Mouse (Mus musculus): ENCODE measurements around the gene Olfr141.

The Olfr141 gene

DNA sequence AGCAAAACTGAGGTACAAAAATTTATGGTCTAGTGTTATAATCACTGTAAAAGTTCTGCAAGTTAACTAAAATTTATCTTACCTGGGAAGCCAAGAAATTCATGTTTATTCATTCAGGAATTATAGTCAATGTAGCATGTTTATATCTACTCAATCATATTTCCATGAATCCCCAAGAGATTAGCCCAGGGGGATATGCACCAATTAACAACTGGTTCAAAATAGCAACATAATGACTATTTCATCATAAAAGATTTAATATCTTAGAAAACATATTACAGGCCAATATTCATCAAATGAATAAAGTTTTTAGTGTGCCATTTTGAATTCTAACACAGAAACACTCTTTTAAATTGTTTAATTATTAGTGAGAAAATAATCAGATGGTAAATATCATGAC is at the start of gene Olfr141:
Olfr141 (minus strand) TSS at position 101 of the 400 bp plus-strand sequence.
- in situ Hi-C loops (cut with MboI; ENCODE audit: low pct_unique_long_range_greater_than_20kb in 1 of 2, low sequenced_read_pairs in 2 of 2, unreplicated experiment in 1 of 2): no loop called here

DNA sequence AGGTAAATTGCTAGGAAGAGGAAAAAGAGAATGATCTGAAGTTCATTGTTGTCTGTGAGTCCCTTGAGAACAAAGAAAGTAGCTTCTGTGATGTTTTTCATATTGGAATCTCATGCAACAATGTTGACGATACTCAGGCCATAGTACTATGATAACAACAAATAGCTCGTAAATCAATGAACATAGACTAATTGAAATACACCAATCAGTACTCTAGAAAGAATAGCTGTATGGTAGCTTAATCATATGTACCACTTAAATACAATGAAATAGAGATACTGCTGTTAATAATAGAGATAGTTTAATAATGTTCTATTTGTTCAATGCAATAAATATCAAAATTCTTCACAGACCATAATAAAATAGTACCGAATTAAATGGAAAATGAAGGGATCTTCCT is 41.8 kb upstream of the Olfr141 start, which contains the start of gene Olfr1095:
Olfr1095 (minus strand) TSS at position 101 of the 400 bp plus-strand sequence.
- in situ Hi-C loops (cut with MboI; ENCODE audit: low pct_unique_long_range_greater_than_20kb in 1 of 2, low sequenced_read_pairs in 2 of 2, unreplicated experiment in 1 of 2): no loop called here

DNA sequence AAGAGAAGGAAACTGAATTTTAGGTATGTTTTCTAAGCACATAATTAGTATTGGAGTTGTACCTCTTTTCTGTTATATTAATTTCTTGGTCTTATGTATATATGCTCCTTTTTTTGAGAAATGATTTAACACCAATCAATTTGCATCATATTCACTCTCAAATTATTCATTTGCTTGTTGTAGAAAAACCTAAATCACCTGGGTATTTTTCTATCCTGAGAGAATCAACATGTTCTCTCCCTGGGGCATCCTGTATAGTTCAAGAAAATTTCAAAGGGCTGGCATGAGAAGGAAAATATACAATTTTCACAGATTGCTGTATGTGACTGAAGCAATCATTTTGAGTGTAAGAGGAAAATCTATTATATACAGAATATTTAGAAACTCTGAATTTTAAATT is 14.5 kb upstream of the Olfr141 start, which contains the start of gene Olfr1094:
Olfr1094 (plus strand) TSS at position 301 of the 400 bp plus-strand sequence.
- in situ Hi-C loops (cut with MboI; ENCODE audit: low pct_unique_long_range_greater_than_20kb in 1 of 2, low sequenced_read_pairs in 2 of 2, unreplicated experiment in 1 of 2): no loop called here

DNA sequence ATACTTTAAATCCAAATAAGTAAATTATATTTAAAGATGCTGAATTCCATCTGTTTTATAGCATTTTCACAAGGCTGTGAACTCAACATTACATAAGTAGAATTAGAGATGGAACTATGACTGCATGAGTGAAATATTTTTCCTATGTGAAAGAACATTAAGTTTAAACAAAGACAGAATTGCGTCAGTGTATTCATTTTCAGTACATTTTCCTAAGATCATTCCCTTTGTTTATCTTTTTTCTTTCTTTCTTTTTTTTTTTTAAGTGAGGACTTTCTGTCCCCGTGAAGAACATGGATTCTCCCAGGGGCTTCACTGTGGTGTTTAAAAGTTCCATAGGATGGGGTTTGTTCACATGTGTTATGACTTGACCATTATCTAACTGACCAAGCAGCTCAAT is 27.6 kb downstream of the Olfr141 start, which contains the start of gene Olfr1093:
Olfr1093 (plus strand) TSS at position 301 of the 400 bp plus-strand sequence.
- in situ Hi-C loops (cut with MboI; ENCODE audit: low pct_unique_long_range_greater_than_20kb in 1 of 2, low sequenced_read_pairs in 2 of 2, unreplicated experiment in 1 of 2): no loop called here

GRCm38 (mm10) chr2:86761050-86761449 is 48.8 kb downstream of the Olfr141 start:
- in situ Hi-C loops (cut with MboI; ENCODE audit: low pct_unique_long_range_greater_than_20kb in 1 of 2, low sequenced_read_pairs in 2 of 2, unreplicated experiment in 1 of 2): no loop called here

- in situ Hi-C loops (cut with MboI; ENCODE audit: low pct_unique_long_range_greater_than_20kb in 1 of 2, low sequenced_read_pairs in 2 of 2, unreplicated experiment in 1 of 2): no loop called here
Observed at GRCm38 (mm10) chr2:86758893-86759292, 50.9 kb downstream of the Olfr141 start, which contains the start of gene Olfr1090. TSS of gene Olfr1090 (minus strand) at chr2:86758993.

All from mouse embryonic stem cell (cell line).